Comparison of ENCODE assay signal across 27 mouse cellular contexts in the genomic region with DNA sequence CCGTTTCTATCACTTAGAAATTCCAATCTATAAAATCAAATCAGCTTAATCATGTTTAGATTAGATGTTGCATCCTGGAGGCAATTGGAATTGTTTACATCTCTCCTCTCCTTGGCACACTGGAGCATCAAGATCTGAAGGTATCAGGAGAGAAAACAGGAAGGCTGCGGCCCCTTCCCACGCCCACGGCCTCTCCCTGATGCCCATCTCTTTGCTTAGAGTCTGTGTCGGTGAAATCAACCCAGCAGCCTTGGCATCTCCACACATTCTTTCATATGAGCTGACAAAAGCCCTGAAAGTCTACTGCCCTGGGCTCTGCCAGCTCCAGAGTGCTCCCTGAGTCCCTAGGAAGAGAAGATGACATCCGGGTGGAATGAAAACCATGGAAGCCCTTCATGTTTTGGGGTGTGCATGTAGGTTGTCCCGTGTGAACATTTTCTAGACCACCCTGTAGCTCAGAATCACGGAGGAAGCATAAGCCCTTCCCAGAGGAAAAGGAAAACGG. TPM values are rescaled to one million over a fixed set of nuclear protein-coding genes. Genes with fewer than 3 reads are reported as not detected.
DNase-seq lines count a peak whose midpoint lies in the region; ATAC-seq and TF ChIP-seq lines count a peak whose summit lies in the region.
"Had no signal": no experiment of that assay in that cellular context is flagged by ENCODE, and none has a peak within 500 bp of the region (broad histone marks: within the 10 kb centered on the region; RNA-seq: fewer than 3 reads in every experiment).

No protein-coding gene starts in this region.

- peaks cover 42% of the 10 kb centered on the region; the same call in 1 of the 2 replicates for H3K79me2 ChIP-seq in liver, adult 2 months (ENCODE audit: control insufficient read depth, insufficient read depth, low read length)

- H3K27ac ChIP-seq in heart, postnatal 0 days (ENCODE audit: low read depth) = 0 out of 2 replicates have a peak overlapping the region, but pooled peaks have one; percentile 2
- peak overlapping the region; percentile 25; the same call in 1 of the 2 replicates for H3K27ac ChIP-seq in liver, adult 2 months (replicated peaks; ENCODE audit: insufficient read depth, low read depth, low read length)
- H3K27ac ChIP-seq in liver, embryonic 11.5 days (ENCODE audit: low read depth, low read length) = no peak overlapping the region
- peak overlapping the region; percentile 63; the same call in 1 of the 2 replicates for H3K27ac ChIP-seq in brown adipose tissue, adult 24 weeks (replicated peaks; ENCODE audit: low read depth, low read length)
- H3K27ac ChIP-seq: hindbrain, embryonic 10.5 days; intestine, embryonic 15.5 days; kidney, postnatal 0 days; liver, embryonic 14.5 days; midbrain, embryonic 12.5 days; stomach, embryonic 15.5 days had no signal

- no peak overlapping the region for H3K4me3 ChIP-seq in heart, postnatal 0 days (ENCODE audit: low read depth, low read length)
- no peak overlapping the region for H3K4me3 ChIP-seq in liver, adult 2 months (ENCODE audit: insufficient read depth, low read depth, low read length)
- no peak overlapping the region for H3K4me3 ChIP-seq in liver, embryonic 11.5 days (ENCODE audit: low read depth, low read length)
- no peak overlapping the region for H3K4me3 ChIP-seq in brown adipose tissue, adult 24 weeks (ENCODE audit: insufficient read depth, low read depth, low read length)
- H3K4me3 ChIP-seq: heart, embryonic 12.5 days; hindbrain, embryonic 10.5 days; intestine, embryonic 15.5 days; midbrain, embryonic 12.5 days; stomach, embryonic 15.5 days had no signal

- H3K4me2 ChIP-seq in heart, postnatal 0 days (ENCODE audit: low read depth, low read length) = no peak overlapping the region
- H3K4me2 ChIP-seq in liver, embryonic 11.5 days = no peak overlapping the region
- H3K4me2 ChIP-seq: heart, embryonic 12.5 days; intestine, embryonic 15.5 days; lung, embryonic 14.5 days; midbrain, embryonic 12.5 days; stomach, embryonic 15.5 days had no signal

- no peak overlapping the region for H3K9ac ChIP-seq in heart, postnatal 0 days (replicated peaks; ENCODE audit: low read depth, low read length)
- no peak overlapping the region; the same call in 1 of the 2 replicates for H3K9ac ChIP-seq in liver, adult 2 months (ENCODE audit: low read depth, low read length)
- H3K9ac ChIP-seq in liver, embryonic 11.5 days (ENCODE audit: low read depth, low read length) = no peak overlapping the region
- H3K9ac ChIP-seq: heart, embryonic 12.5 days; intestine, embryonic 15.5 days; liver, embryonic 14.5 days; lung, embryonic 14.5 days; midbrain, embryonic 12.5 days; stomach, embryonic 15.5 days had no signal

- no peaks in the 10 kb centered on the region; the same call in 1 of the 2 replicates for H3K36me3 ChIP-seq in heart, postnatal 0 days (replicated peaks; ENCODE audit: control insufficient read depth, insufficient read depth, low read length)
- peaks cover 3% of the 10 kb centered on the region for H3K36me3 ChIP-seq in liver, adult 2 months (ENCODE audit: control insufficient read depth, insufficient read depth, low read length)
- no peaks in the 10 kb centered on the region for H3K36me3 ChIP-seq in liver, embryonic 11.5 days (ENCODE audit: control insufficient read depth, insufficient read depth, low read length)
- H3K36me3 ChIP-seq: heart, embryonic 12.5 days; intestine, embryonic 15.5 days; midbrain, embryonic 12.5 days; stomach, embryonic 15.5 days had no signal

- WGBS in heart, postnatal 0 days = 67% methylated on average over 9 of the region's 9 CpGs
- WGBS in liver, adult 2 months = 71% methylated on average over 9 of the region's 9 CpGs
- WGBS in liver, embryonic 11.5 days = 63% methylated on average over 9 of the region's 9 CpGs

- TF ChIP-seq EP300 in heart, postnatal 0 days (IDR thresholded peaks at IDR 0.05; ENCODE audit: low read depth) = no peak

- TF ChIP-seq POLR2A in liver, adult 2 months (IDR thresholded peaks at IDR 0.05; ENCODE audit: extremely low read depth, insufficient read depth, low read length) = no peak

- no peaks in the 10 kb centered on the region for H3K27me3 ChIP-seq in heart, postnatal 0 days (ENCODE audit: control insufficient read depth, insufficient read depth, low read length)
- H3K27me3 ChIP-seq in liver, adult 2 months (ENCODE audit: control insufficient read depth, insufficient read depth, low read length) = no peaks in the 10 kb centered on the region
- H3K27me3 ChIP-seq in liver, embryonic 11.5 days (replicated peaks; ENCODE audit: control insufficient read depth, insufficient read depth, low read length) = peaks cover 23% of the 10 kb centered on the region
- H3K27me3 ChIP-seq: intestine, embryonic 15.5 days; midbrain, embryonic 12.5 days; stomach, embryonic 15.5 days had no signal

- H3K9me3 ChIP-seq in heart, postnatal 0 days (replicated peaks; ENCODE audit: control insufficient read depth, low read length) = no peaks in the 10 kb centered on the region
- H3K9me3 ChIP-seq in liver, embryonic 11.5 days (ENCODE audit: control insufficient read depth, low read length) = no peaks in the 10 kb centered on the region
- H3K9me3 ChIP-seq: heart, embryonic 12.5 days; hindbrain, embryonic 10.5 days; intestine, embryonic 15.5 days; midbrain, embryonic 12.5 days; stomach, embryonic 15.5 days had no signal

- no peak for TF ChIP-seq CTCF in heart, postnatal 0 days (IDR thresholded peaks at IDR 0.05; ENCODE audit: low read depth)
- TF ChIP-seq CTCF in liver, adult 2 months (IDR thresholded peaks at IDR 0.05; ENCODE audit: low read depth, low read length) = no peak

- H3K4me1 ChIP-seq in heart, postnatal 0 days (ENCODE audit: control insufficient read depth, insufficient read depth) = peaks cover 21% of the 10 kb centered on the region
- peaks cover 25% of the 10 kb centered on the region for H3K4me1 ChIP-seq in liver, adult 2 months (ENCODE audit: control insufficient read depth, insufficient read depth, low read length)
- H3K4me1 ChIP-seq in liver, embryonic 11.5 days (replicated peaks; ENCODE audit: control insufficient read depth, insufficient read depth, low read length) = peaks cover 6% of the 10 kb centered on the region; the same call in 1 of the 2 replicates
- peaks cover 27% of the 10 kb centered on the region for H3K4me1 ChIP-seq in brown adipose tissue, adult 24 weeks (ENCODE audit: control insufficient read depth, insufficient read depth, insufficient read length, low read length)
- H3K4me1 ChIP-seq: stomach, embryonic 15.5 days had no signal

- DNase-seq in heart, postnatal 0 days (ENCODE audit: low spot score) = no peak
- no peak for DNase-seq in heart, adult 18-20 months
- no peak for DNase-seq in liver, adult 2 months (ENCODE audit: extremely low read depth, low read depth, low spot score)
- DNase-seq in liver, embryonic 11.5 days (ENCODE audit: low spot score) = no peak
- DNase-seq in Muller cell, postnatal 12 days (ENCODE audit: inconsistent ontology term) = peak; percentile 76
- DNase-seq: adrenal gland, adult 8-10 months; B cell, adult 2 months; cerebellum, adult 11 months; cerebellum, adult 9-10 months; cerebellum, postnatal 36 days; gastrocnemius, postnatal 10 days; heart, postnatal 14 days; kidney, adult 8-10 months; lung, embryonic 14.5 days; right cerebral cortex, postnatal 25 days had no signal

- ATAC-seq in heart, postnatal 0 days (ENCODE audit: insufficient read depth, low read depth) = no peak
- ATAC-seq in liver, embryonic 11.5 days (replicated peaks; ENCODE audit: low FRiP score) = no peak
- ATAC-seq in monocyte, adult 5-6 weeks (replicated peaks; ENCODE audit: insufficient number of reproducible peaks, low FRiP score, low TSS enrichment, poor library complexity, severe bottlenecking) = no peak
- ATAC-seq in cerebellum, adult (ENCODE audit: insufficient number of reproducible peaks, low FRiP score, low TSS enrichment) = no peak
- ATAC-seq: forebrain, embryonic 14.5 days; hindbrain, embryonic 16.5 days; intestine, embryonic 15.5 days had no signal

RNA-seq across cellular contexts. Expression of a gene that starts 48.1 kb away (rescaled TPM):
- 54.7 and 65.0 TPM in 2 replicates for total RNA-seq in heart, postnatal 0 days (2014; rRNA removed; ENCODE audit: low replicate concordance)
- 1.8 and 5.0 TPM in 2 replicates for polyA plus RNA-seq in heart, postnatal 0 days (2015; fragmentation: Nextera tagmentation; extraction: Ambion mirVana)
- total RNA-seq in heart, adult 18-20 months (2021) = 100 to 1,000 TPM; 122 to 213 TPM
- 19.3 and 24.2 TPM in 2 replicates for total RNA-seq in liver, adult 2 months (2014; rRNA removed)
- 5.3 and 7.2 TPM in 2 replicates for polyA plus RNA-seq in liver, adult 2 months (2012; rRNA removed)
- 2.3 and 2.8 TPM in 2 replicates for polyA plus RNA-seq in liver, embryonic 11.5 days (2014; fragmentation: Nextera tagmentation; extraction: Ambion mirVana)
- 6.8 and 7.9 TPM in 2 replicates for polyA plus RNA-seq in brown adipose tissue, adult 24 weeks (2012; ENCODE audit: insufficient read depth, insufficient read length, missing spikeins)
- total RNA-seq in monocyte, adult 5-6 weeks (2017) = 25.8 to 37.9 TPM (median 29.0 TPM) in 3 replicates
